Mouse (Mus musculus) limb, embryonic 11.5 days (tissue): Measurements from ENCODE around the gene Nrl. TPM values are rescaled to one million over a fixed set of nuclear protein-coding genes. Genes with fewer than 3 reads are reported as not detected.

Experiments
- ATAC-seq: fragments of 200-750 bp; cut with Nextera tagmentation; 2 replicates; pipeline ENCODE4 v1.8.0; 2017; ENCODE audit warnings: low read depth; ENCODE audit not compliant: insufficient number of reproducible peaks, low FRiP score, low TSS enrichment
- DNase-seq: peaks from one replicate; pipeline ENCODE4 v3.0.0-alpha.2; 2015; ENCODE audit warnings: low spot score
- H3K27ac ChIP-seq: fragments of 300-500 bp; sonication (generic); replicated peaks from 2 replicates; pipeline ENCODE4 v1.5.1; 2014; ENCODE audit warnings: low read depth, mild to moderate bottlenecking, low read length
- H3K27me3 ChIP-seq: fragments of 300-500 bp; sonication (generic); 2 replicates; pipeline ENCODE4 v1.6.1; 2014; ENCODE audit warnings: mild to moderate bottlenecking, low read length, mixed read lengths; ENCODE audit not compliant: control insufficient read depth, insufficient read depth
- H3K36me3 ChIP-seq: fragments of 300-500 bp; sonication (generic); 2 replicates; pipeline ENCODE4 v1.6.1; 2014; ENCODE audit warnings: mild to moderate bottlenecking, low read length, moderate library complexity, mixed read lengths; ENCODE audit not compliant: control insufficient read depth, insufficient read depth
- H3K4me1 ChIP-seq: fragments of 300-500 bp; sonication (generic); 2 replicates; pipeline ENCODE4 v1.6.1; 2014; ENCODE audit warnings: low read length, mixed read lengths; ENCODE audit not compliant: control insufficient read depth, insufficient read depth
- H3K4me2 ChIP-seq: fragments of 300-500 bp; sonication (generic); 2 replicates; pipeline ENCODE4 v1.6.1; 2014; ENCODE audit warnings: low read depth, mild to moderate bottlenecking, moderate library complexity; ENCODE audit not compliant: severe bottlenecking
- H3K4me3 ChIP-seq: fragments of 300-500 bp; sonication (generic); 2 replicates; pipeline ENCODE4 v1.5.1; 2014; ENCODE audit warnings: low read depth, low read length
- H3K9ac ChIP-seq: fragments of 300-500 bp; sonication (generic); 2 replicates; pipeline ENCODE4 v1.6.1; 2014; ENCODE audit warnings: mild to moderate bottlenecking, low read length
- H3K9me3 ChIP-seq: fragments of 300-500 bp; sonication (generic); 2 replicates; pipeline ENCODE4 v1.6.1; 2016; ENCODE audit warnings: low read length; ENCODE audit not compliant: control insufficient read depth
- WGBS: fragments of 180-500 bp; shearing (Covaris S2); extraction: QIAGEN DNeasy Blood & Tissue Kit; methylation state at CpG from one replicate; pipeline ENCODE4 v1.1.7; 2014; 5-methylcytosine and 5-hydroxymethylcytosine counted together
- polyA plus RNA-seq: library from polyadenylated mRNA; unstranded; fragments of >200 nt; fragmentation: Nextera tagmentation; extraction: Ambion mirVana; gene quantifications from 2 replicates; pipeline ENCODE4 v1.2.1, GENCODE M21; 2014

Nrl gene
- polyA plus RNA-seq, 1 experiment from 2014 or later, result not detected

GRCm38 (mm10) chr14:55524062-55524461 is 719 bp downstream of the Nrl start:
- Histone ChIP-seq H3K9ac (no peak overlapping the region), H3K27me3 (peaks cover 20% of the 10 kb centered on the region), H3K36me3 (no peaks in the 10 kb centered on the region), H3K9me3 (no peaks in the 10 kb centered on the region), H3K4me3 (no peak overlapping the region), H3K27ac (no peak overlapping the region), H3K4me1 (no peaks in the 10 kb centered on the region), H3K4me2 (no peak overlapping the region)
- ATAC-seq (no peak), DNase-seq (no peak)
- WGBS, result 63% methylated on average over 4 of the region's 4 CpGs

DNA sequence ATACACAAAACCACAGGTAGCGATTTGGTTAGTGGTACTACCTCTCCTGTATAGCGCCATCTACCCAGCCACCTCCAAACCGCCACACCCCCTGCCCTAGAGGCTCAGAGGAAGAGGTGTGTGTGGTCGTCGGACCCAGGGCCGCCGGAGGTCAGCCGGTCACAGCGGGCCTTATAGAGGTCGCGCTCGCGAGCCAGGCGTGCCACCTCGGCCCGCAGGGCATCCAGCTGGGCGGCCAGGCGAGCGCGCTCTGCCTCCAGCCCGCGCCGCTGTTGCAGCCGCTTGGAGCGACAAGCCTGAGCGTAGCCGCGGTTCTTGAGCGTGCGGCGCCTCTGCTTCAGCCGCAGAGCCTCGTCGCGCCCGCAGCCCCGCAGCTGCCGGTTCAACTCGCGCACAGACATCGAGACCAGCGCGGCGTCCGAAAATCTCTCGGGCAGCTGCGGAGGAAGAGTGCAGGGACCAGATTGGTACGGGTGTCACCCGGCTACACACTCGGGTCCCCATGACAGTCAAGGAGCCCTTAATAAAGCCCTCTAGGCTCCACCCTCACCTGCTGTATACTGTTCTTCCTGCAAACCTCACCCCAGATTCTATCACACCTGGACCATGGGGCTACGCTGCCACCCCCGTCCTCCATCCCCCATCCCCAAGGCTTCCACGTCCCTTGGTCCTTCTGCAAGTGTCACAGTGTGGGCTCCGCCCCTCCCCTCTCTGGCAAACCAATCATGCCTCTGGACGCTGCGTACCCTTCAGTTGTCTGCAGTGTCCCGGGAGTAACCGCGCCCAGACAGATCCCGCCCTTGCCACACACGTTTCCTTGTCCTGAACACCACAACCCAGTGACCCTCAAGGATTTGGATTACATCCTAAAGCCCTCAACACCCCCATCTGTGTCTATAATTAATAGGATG is 4.1 kb downstream of the Nrl start:
- Histone ChIP-seq H3K9me3 (no peaks in the 10 kb centered on the region), H3K27ac (no peak overlapping the region), H3K27me3 (peaks cover 20% of the 10 kb centered on the region), H3K4me1 (no peaks in the 10 kb centered on the region), H3K36me3 (no peaks in the 10 kb centered on the region), H3K4me3 (peak overlapping the region; percentile 43), H3K9ac (no peak overlapping the region), H3K4me2 (peak overlapping the region; percentile 84)
- peak; percentile 35; the same call in 1 of the 2 replicates for ATAC-seq
- peak; percentile 55 for DNase-seq
- under 1% methylated on average over 61 of the region's 61 CpGs for WGBS

DNA sequence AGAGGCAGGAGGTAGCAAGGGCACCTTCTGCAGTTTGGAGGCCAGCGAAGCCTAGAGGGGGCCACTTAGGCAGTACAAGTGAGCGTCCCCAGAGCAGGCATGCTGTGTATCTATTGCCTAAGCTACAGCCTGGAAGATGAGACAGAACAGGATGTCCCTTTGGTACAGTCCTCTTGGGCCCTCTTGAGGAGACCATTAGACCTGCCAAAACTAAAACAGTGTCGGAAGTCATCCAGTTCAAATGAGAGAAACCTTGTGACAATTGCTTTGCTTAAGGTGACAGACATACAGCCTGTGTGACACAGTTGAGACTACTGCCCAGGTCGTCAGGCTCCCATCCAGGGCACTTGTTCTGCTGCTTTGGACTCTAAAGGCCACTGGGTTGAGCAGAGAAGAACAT is 5.2 kb downstream of the Nrl start:
- DNase-seq (no peak), ATAC-seq (no peak)
- Histone ChIP-seq H3K36me3 (no peaks in the 10 kb centered on the region), H3K27me3 (peaks cover 20% of the 10 kb centered on the region), H3K4me2 (no peak overlapping the region), H3K27ac (no peak overlapping the region), H3K4me1 (no peaks in the 10 kb centered on the region), H3K9ac (no peak overlapping the region), H3K9me3 (no peaks in the 10 kb centered on the region), H3K4me3 (no peak overlapping the region)
- 62% methylated on average over 4 of the region's 4 CpGs for WGBS

- H3K27ac ChIP-seq, result no peak overlapping the region
- no peaks in the 10 kb centered on the region for H3K36me3 ChIP-seq
- peaks cover 20% of the 10 kb centered on the region for H3K27me3 ChIP-seq
- H3K4me3 ChIP-seq, result no peak overlapping the region
- WGBS, result 43% methylated on average over 2 of the region's 2 CpGs
- H3K4me1 ChIP-seq, result no peaks in the 10 kb centered on the region
- DNase-seq, result no peak
- no peaks in the 10 kb centered on the region for H3K9me3 ChIP-seq
- no peak for ATAC-seq
- no peak overlapping the region for H3K4me2 ChIP-seq
- no peak overlapping the region for H3K9ac ChIP-seq
Measured at GRCm38 (mm10) chr14:55518897-55519296, 5.9 kb downstream of the Nrl start.

DNA sequence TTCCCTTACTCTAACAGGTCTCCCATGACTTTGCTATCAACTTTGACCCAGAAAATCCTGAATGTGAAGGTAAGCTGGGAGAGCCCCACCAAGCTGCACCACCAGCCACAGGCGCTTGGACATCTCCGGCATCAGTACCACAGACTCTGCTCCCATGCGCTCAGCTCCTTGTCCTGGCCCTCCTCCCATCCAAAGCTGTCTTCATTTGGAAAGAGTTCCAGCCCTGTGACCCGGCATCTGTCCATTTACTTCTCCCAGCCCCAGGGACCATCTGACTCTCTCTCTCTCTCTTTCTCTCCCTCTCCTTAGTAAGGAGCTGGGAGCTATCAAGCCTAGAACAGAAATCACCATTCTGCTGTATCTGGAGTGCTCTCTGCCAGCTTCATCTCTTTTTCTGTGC is 8.9 kb downstream of the Nrl start:
- Histone ChIP-seq H3K9ac (no peak overlapping the region), H3K4me2 (no peak overlapping the region), H3K4me1 (no peaks in the 10 kb centered on the region), H3K4me3 (no peak overlapping the region), H3K27ac (no peak overlapping the region), H3K27me3 (peaks cover 8% of the 10 kb centered on the region), H3K36me3 (no peaks in the 10 kb centered on the region), H3K9me3 (no peaks in the 10 kb centered on the region)
- ATAC-seq, result no peak
- no peak for DNase-seq
- 92% methylated on average over 4 of the region's 4 CpGs for WGBS

DNA sequence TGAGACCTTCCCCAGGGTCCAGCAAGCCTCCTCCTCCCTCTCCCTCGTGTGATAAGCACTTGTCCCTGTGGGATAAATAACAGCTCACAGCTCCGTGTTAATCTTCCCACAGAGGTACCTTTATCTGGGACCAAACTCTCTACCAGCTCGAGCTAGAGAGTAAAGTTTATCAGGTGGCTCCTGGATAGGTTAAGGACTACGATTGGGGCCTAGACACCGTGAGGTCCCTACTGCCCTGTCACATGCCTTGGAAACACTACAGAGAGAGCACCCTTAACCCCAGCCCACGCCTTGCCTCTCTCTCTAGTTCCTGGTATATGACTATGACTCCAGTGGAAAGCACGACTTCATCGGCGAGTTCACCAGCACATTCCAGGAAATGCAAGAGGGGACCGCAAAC is 10.9 kb downstream of the Nrl start:
- ATAC-seq, result no peak

GRCm38 (mm10) chr14:55511037-55511436 is 13.7 kb downstream of the Nrl start:
- DNase-seq, result no peak
- no peaks in the 10 kb centered on the region for H3K36me3 ChIP-seq
- H3K4me3 ChIP-seq, result no peak overlapping the region
- H3K27me3 ChIP-seq, result no peaks in the 10 kb centered on the region
- no peak for ATAC-seq
- H3K27ac ChIP-seq, result no peak overlapping the region
- 55% methylated on average over 7 of the region's 7 CpGs for WGBS
- H3K4me1 ChIP-seq, result no peaks in the 10 kb centered on the region
- no peak overlapping the region for H3K9ac ChIP-seq
- no peaks in the 10 kb centered on the region for H3K9me3 ChIP-seq
- H3K4me2 ChIP-seq, result no peak overlapping the region

More for the DNA sequence above, 10.9 kb downstream of the Nrl start:
- no peak for DNase-seq
- H3K4me1 ChIP-seq, result no peaks in the 10 kb centered on the region
- H3K27ac ChIP-seq, result no peak overlapping the region
- H3K9me3 ChIP-seq, result no peaks in the 10 kb centered on the region
- 69% methylated on average over 10 of the region's 10 CpGs for WGBS
- no peak overlapping the region for H3K9ac ChIP-seq
- no peak overlapping the region for H3K4me2 ChIP-seq
- H3K4me3 ChIP-seq, result no peak overlapping the region
- H3K36me3 ChIP-seq, result no peaks in the 10 kb centered on the region
- H3K27me3 ChIP-seq, result no peaks in the 10 kb centered on the region

GRCm38 (mm10) chr14:55510125-55510731 is 14.6 kb downstream of the Nrl start, which contains the start of gene Cpne6:
Gene Cpne6 (plus strand): TSS chr14:55510445.
- Histone ChIP-seq H3K4me3 (no peak within 1 kb of the TSS), H3K9ac (no peak within 1 kb of the TSS), H3K4me1 (no peaks in the 10 kb centered on the region), H3K36me3 (no peaks in the 10 kb centered on the region), H3K4me2 (no peak within 1 kb of the TSS), H3K27me3 (no peaks in the 10 kb centered on the region), H3K27ac (no peak within 1 kb of the TSS), H3K9me3 (no peaks in the 10 kb centered on the region)
- WGBS, result 66% methylated on average over 22 of the region's 22 CpGs
- DNase-seq (no peak), ATAC-seq (peak; percentile 44; the same call in 1 of the 2 replicates)
